Mouse (Mus musculus) liver, embryonic 11.5 days (tissue): ENCODE data around the gene 2010315B03Rik. TPM values are rescaled to one million over a fixed set of nuclear protein-coding genes. Genes with fewer than 3 reads are reported as not detected.
"Not testable (repeated sequence)": the region's sequence is repeated elsewhere in the genome, so short reads cannot be mapped to it uniquely, and the experiment has no call there.

ENCODE experiments used
- ATAC-seq: fragments of 200-750 bp; cut with Nextera tagmentation; replicated peaks from 2 replicates; pipeline ENCODE4 v1.8.0; 2017; ENCODE audit warnings: moderate number of reproducible peaks, mild to moderate bottlenecking, moderate TSS enrichment, moderate library complexity; ENCODE audit not compliant: low FRiP score
- DNase-seq: peaks from one replicate; pipeline ENCODE4 v3.0.0-alpha.2; 2017; ENCODE audit warnings: low spot score
- H3K27ac ChIP-seq: fragments of 300-500 bp; sonication (generic); 2 replicates; pipeline ENCODE4 v1.5.1; 2014; ENCODE audit warnings: mild to moderate bottlenecking, low read depth, low read length, control low read depth
- H3K27me3 ChIP-seq: fragments of 300-500 bp; sonication (generic); replicated peaks from 2 replicates; pipeline ENCODE4 v1.6.1; 2014; ENCODE audit warnings: low read length, mixed read lengths; ENCODE audit not compliant: control insufficient read depth, insufficient read depth
- H3K36me3 ChIP-seq: fragments of 300-500 bp; sonication (generic); 2 replicates; pipeline ENCODE4 v1.6.1; 2014; ENCODE audit warnings: mild to moderate bottlenecking, low read length, moderate library complexity, mixed read lengths; ENCODE audit not compliant: control insufficient read depth, insufficient read depth
- H3K4me1 ChIP-seq: fragments of 300-500 bp; sonication (generic); replicated peaks from 2 replicates; pipeline ENCODE4 v1.6.1; 2014; ENCODE audit warnings: low read length, mixed read lengths; ENCODE audit not compliant: control insufficient read depth, insufficient read depth
- H3K4me2 ChIP-seq: fragments of 300-500 bp; sonication (generic); 2 replicates; pipeline ENCODE4 v1.6.1; 2014; ENCODE audit warnings: mild to moderate bottlenecking, control low read depth, moderate library complexity
- H3K4me3 ChIP-seq: fragments of 300-500 bp; sonication (generic); 2 replicates; pipeline ENCODE4 v1.5.1; 2014; ENCODE audit warnings: low read depth, low read length, control low read depth
- H3K9ac ChIP-seq: fragments of 300-500 bp; sonication (generic); 2 replicates; pipeline ENCODE4 v1.6.1; 2014; ENCODE audit warnings: low read depth, low read length, control low read depth
- H3K9me3 ChIP-seq: fragments of 300-500 bp; sonication (generic); 2 replicates; pipeline ENCODE4 v1.6.1; 2016; ENCODE audit warnings: low read length, inconsistent platforms, mixed read lengths; ENCODE audit not compliant: control insufficient read depth
- WGBS: fragments of 180-500 bp; shearing (Covaris S2); extraction: QIAGEN DNeasy Blood & Tissue Kit; methylation state at CpG from one replicate; pipeline ENCODE4 v1.1.7; 2014; 5-methylcytosine and 5-hydroxymethylcytosine counted together
- polyA plus RNA-seq: library from polyadenylated mRNA; unstranded; fragments of >200 nt; fragmentation: Nextera tagmentation; extraction: Ambion mirVana; gene quantifications from 2 replicates; pipeline ENCODE4 v1.2.1, GENCODE M21; 2014

The 2010315B03Rik gene
- polyA plus RNA-seq, 1 experiment from 2014 or later: 4.4 TPM

GRCm38 (mm10) chr9:124273172-124273571 is 39.3 kb downstream of the 2010315B03Rik start:
- no peak for DNase-seq
- Histone ChIP-seq H3K9ac (no peak overlapping the region), H3K4me1 (no peaks in the 10 kb centered on the region), H3K27me3 (no peaks in the 10 kb centered on the region), H3K4me3 (no peak overlapping the region), H3K36me3 (peaks cover 23% of the 10 kb centered on the region), H3K4me2 (no peak overlapping the region), H3K9me3 (peaks cover 27% of the 10 kb centered on the region), H3K27ac (no peak overlapping the region)
- ATAC-seq: no peak

GRCm38 (mm10) chr9:124267929-124268328 is 44.6 kb downstream of the 2010315B03Rik start:
- no peak overlapping the region for H3K27ac ChIP-seq
- no peak overlapping the region for H3K4me2 ChIP-seq
- 42% methylated on average over 2 of the region's 2 CpGs for WGBS
- no peaks in the 10 kb centered on the region for H3K4me1 ChIP-seq
- no peak for ATAC-seq
- no peak overlapping the region for H3K4me3 ChIP-seq
- peaks cover 14% of the 10 kb centered on the region for H3K9me3 ChIP-seq
- H3K36me3 ChIP-seq: peaks cover 15% of the 10 kb centered on the region
- DNase-seq: no peak
- H3K9ac ChIP-seq: no peak overlapping the region
- H3K27me3 ChIP-seq: no peaks in the 10 kb centered on the region

GRCm38 (mm10) chr9:124267493-124267892 is 45.0 kb downstream of the 2010315B03Rik start:
- Histone ChIP-seq H3K9ac (no peak overlapping the region), H3K4me1 (no peaks in the 10 kb centered on the region), H3K27me3 (no peaks in the 10 kb centered on the region), H3K9me3 (peaks cover 13% of the 10 kb centered on the region), H3K4me3 (no peak overlapping the region), H3K4me2 (no peak overlapping the region), H3K27ac (no peak overlapping the region), H3K36me3 (peaks cover 15% of the 10 kb centered on the region)
- DNase-seq (no peak), ATAC-seq (no peak)

GRCm38 (mm10) chr9:124262987-124263717 is 49.3 kb downstream of the 2010315B03Rik start:
- Histone ChIP-seq H3K4me2 (no peak overlapping the region), H3K9ac (no peak overlapping the region), H3K9me3 (no peaks in the 10 kb centered on the region), H3K36me3 (no peaks in the 10 kb centered on the region), H3K4me3 (no peak overlapping the region), H3K27me3 (no peaks in the 10 kb centered on the region), H3K4me1 (no peaks in the 10 kb centered on the region), H3K27ac (no peak overlapping the region)
- ATAC-seq (no peak), DNase-seq (no peak)
- WGBS: 82% methylated on average over 4 of the region's 4 CpGs

- no peak overlapping the region; the same call in 1 of the 2 replicates for H3K4me2 ChIP-seq
- peaks cover 14% of the 10 kb centered on the region for H3K9me3 ChIP-seq
- ATAC-seq (no peak), DNase-seq (no peak)
- H3K4me1 ChIP-seq: no peaks in the 10 kb centered on the region
- H3K36me3 ChIP-seq: no peaks in the 10 kb centered on the region
- H3K27me3 ChIP-seq: no peaks in the 10 kb centered on the region
- no peak overlapping the region for H3K4me3 ChIP-seq
- H3K9ac ChIP-seq: no peak overlapping the region
- WGBS: 50% methylated on average over 4 of the region's 4 CpGs
- H3K27ac ChIP-seq: no peak overlapping the region
Observed at GRCm38 (mm10) chr9:124258067-124258556, 54.4 kb downstream of the 2010315B03Rik start.

- H3K4me1 ChIP-seq: no peaks in the 10 kb centered on the region
- no peak overlapping the region for H3K4me2 ChIP-seq
- H3K9ac ChIP-seq: no peak overlapping the region
- peak; percentile 88 for DNase-seq
- H3K36me3 ChIP-seq: no peaks in the 10 kb centered on the region
- H3K4me3 ChIP-seq: no peak overlapping the region
- no peaks in the 10 kb centered on the region for H3K27me3 ChIP-seq
- H3K9me3 ChIP-seq: peaks cover 14% of the 10 kb centered on the region
- ATAC-seq: peak; percentile 66
- H3K27ac ChIP-seq: no peak overlapping the region
- WGBS: 69% methylated on average over 1 of the region's 1 CpGs
Observed at GRCm38 (mm10) chr9:124257200-124258066, 55.1 kb downstream of the 2010315B03Rik start.

GRCm38 (mm10) chr9:124256271-124257199 is 56.0 kb downstream of the 2010315B03Rik start:
- DNase-seq (peak; percentile 73), ATAC-seq (peak; percentile 69)
- H3K9me3 ChIP-seq: peaks cover 14% of the 10 kb centered on the region
- H3K4me2 ChIP-seq, H3K36me3 ChIP-seq, H3K4me3 ChIP-seq, H3K27ac ChIP-seq, H3K4me1 ChIP-seq, H3K9ac ChIP-seq, H3K27me3 ChIP-seq: not testable (repeated sequence)
- WGBS: 13% methylated on average over 1 of the region's 1 CpGs

GRCm38 (mm10) chr9:124251438-124251837 is 61.1 kb downstream of the 2010315B03Rik start:
- ATAC-seq (no peak), DNase-seq (no peak)
- Histone ChIP-seq H3K4me1 (no peaks in the 10 kb centered on the region), H3K4me3 (no peak overlapping the region), H3K4me2 (no peak overlapping the region), H3K36me3 (no peaks in the 10 kb centered on the region), H3K27ac (no peak overlapping the region), H3K9ac (no peak overlapping the region), H3K9me3 (peaks cover 4% of the 10 kb centered on the region; the same call in 1 of the 2 replicates), H3K27me3 (no peaks in the 10 kb centered on the region)
